Mouse (Mus musculus) kidney, adult 11 months (tissue): ENCODE measurements around the gene Vmn2r2.

Experiments
- DNase-seq: peaks from one replicate; pipeline ENCODE4 v3.0.0; 2022

Vmn2r2 gene

DNA sequence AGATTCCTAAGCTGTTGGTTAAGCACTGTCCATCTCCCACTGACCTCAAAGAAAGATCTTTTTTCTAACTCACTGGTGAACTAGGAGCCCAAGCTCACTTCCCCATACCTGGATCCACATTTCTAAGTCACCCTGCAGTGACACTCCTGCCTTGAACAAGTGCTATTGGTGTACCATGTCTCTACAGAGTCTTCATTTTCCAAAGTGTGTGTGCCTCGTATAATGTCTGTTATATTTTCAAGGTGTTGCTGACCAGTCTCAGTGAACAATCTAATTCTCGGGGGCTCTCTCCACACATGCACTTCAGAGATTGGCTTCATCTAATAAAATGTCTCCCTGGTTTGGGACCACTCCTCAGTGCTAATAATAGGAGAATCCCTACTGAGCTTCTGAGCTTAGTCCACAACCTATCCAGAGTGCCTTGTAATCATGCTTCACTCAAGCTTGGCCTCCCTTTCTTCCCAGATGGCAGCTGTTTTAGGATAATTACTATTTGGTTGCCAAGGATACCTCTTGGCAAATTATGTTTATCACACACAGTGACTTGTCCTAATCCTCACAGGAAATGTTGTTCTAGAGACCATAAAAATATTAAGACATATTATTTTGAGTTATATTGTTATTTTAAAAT, at the start of gene Vmn2r2:
TSS of gene Vmn2r2 (minus strand) at position 51 of the 631 bp plus-strand sequence.
- no peak for DNase-seq

DNA sequence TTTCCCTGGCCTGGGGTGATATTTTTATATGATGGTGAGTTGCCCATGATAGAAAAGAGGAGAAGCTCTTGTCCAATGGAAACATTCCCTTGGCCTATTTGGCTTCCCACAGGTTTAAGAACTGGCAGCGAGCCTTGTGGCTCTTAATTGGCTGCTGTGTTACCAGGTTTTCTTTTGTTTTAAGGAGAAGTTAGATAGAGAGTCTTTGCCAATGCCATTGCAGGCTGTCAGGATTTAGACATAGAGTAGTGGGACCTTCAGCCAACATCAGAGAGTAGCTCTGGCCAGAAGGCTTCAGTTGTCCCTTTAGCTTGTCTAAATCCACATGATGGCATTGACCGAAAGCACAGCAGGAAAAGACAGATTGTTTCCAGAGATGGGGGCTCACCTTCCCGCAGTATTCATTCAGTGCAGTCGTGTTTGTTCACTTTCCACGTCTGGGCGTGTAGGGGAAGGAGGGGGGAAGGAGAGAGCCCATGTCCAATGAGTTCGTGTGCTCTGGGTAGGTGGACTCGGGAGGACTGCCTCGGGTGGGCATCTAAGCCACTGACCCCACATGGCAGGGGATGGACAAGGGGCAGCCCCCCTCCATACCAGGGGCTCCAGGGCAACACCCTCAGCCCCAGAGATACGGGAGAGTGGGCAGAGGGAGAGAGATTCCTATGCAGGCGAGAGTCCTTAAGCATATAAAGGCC, 28.2 kb downstream of the Vmn2r2 start:
- DNase-seq = no peak

DNA sequence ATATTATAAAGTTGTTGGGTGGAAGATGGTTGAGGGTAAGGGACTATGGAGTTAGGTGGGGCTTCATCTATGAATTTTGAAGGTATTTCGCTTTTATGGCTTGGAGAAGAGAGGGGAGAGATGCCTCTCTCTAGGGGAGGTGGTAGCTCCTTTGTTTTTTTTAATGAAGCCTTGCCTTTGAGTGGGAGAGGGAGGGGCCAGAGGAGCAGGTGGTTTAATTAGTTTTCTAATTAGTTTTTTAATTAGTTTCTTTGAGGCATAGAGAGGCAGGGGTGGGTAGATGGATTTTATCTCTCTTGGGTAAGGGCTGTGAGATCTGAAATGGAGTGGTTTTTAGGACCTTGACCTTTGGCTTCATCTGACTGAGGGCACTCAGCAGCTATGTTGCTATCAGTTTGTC, 29.0 kb downstream of the Vmn2r2 start:
- no peak for DNase-seq

DNA sequence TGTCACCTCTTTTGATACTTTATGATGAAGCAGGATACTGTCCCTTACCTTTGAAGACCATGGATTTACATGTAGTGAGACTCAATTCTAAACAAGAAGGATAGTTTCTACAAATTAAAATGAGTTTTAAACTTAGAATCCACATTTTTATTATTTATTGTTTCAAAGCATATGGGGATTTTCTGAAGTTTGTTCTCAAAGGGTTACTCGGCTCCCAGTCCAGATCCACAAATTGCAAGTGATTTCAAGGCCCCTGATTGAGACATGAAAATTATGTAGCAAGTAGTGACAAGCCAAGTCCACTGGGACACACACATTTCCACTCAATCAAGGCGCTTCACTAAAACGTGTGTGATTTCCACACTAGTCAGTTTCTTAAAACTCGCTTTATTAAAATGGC, 60.5 kb downstream of the Vmn2r2 start, which contains the start of gene Vmn2r1:
TSS of gene Vmn2r1 (plus strand) at position 301 of the 400 bp plus-strand sequence.
- DNase-seq = no peak
